Mouse (Mus musculus): ENCODE data around the gene C1qtnf9.

GRCm38 (mm10) chr14:60732787-60733186 lies 35.1 kb upstream of the C1qtnf9 start:
- TF ChIP-seq POLR2A (IDR thresholded peaks at IDR 0.05; ENCODE audit: insufficient read length, low read depth) (peak; percentile 68), MYOD1 (IDR thresholded peaks at IDR 0.05; ENCODE audit: control insufficient read depth in 1 of 3, insufficient read length in 2 of 3, low read depth in 2 of 3) (peak in 2 of 3 experiments; percentile 24 to 67)
